Mouse (Mus musculus): ENCODE results near the gene Zfp68. TPM values are rescaled to one million over a fixed set of nuclear protein-coding genes. Genes with fewer than 3 reads are reported as not detected.

Gene Zfp68
- 22.9 and 24.4 TPM in 2 replicates for polyA plus RNA-seq (2021; fragmentation: Nextera tagmentation)
- long read RNA-seq, experiment 1, full-length matches to known transcripts: 70 of 81 reads
- long read RNA-seq, experiment 1, partial matches to known transcripts: 2 of 81 reads
- long read RNA-seq, experiment 1, other reads (novel, unspliced or antisense): 9 of 81 reads
- long read RNA-seq, experiment 2, full-length matches to known transcripts: 308 of 322 reads
- long read RNA-seq, experiment 2, partial matches to known transcripts: 3 of 322 reads
- long read RNA-seq, experiment 2, other reads (novel, unspliced or antisense): 11 of 322 reads

GRCm38 (mm10) chr5:138619211-138620128 is at the start of gene Zfp68:
Zfp68 (minus strand) TSS chr5:138619761.

GRCm38 (mm10) chr5:138622645-138623477 is 3.3 kb upstream of the Zfp68 start, which contains the start of gene A430033K04Rik:
A430033K04Rik (plus strand) TSS chr5:138622859.

GRCm38 (mm10) chr5:138564612-138565011 is 54.9 kb downstream of the Zfp68 start, which contains the start of gene 1700123K08Rik:
1700123K08Rik (minus strand) TSS chr5:138564712.

Small RNA genes lying within 50 kb of the gene (microRNA-seq; reads per million reads assigned to microRNA genes)
- not detected for gene Gm24082

Other genes starting within 250 kb of the Zfp68 start
- gene Zfp157, start 178.3 kb downstream of the Zfp68 start, polyA plus RNA-seq (2021; fragmentation: Nextera tagmentation): 8.2 and 8.5 TPM in 2 replicates
- gene 1700123K08Rik, start 55.0 kb downstream of the Zfp68 start, polyA plus RNA-seq (2021; fragmentation: Nextera tagmentation): not detected in 2 replicates
- gene A430033K04Rik, start 3.1 kb upstream of the Zfp68 start, polyA plus RNA-seq (2021; fragmentation: Nextera tagmentation): 7.0 and 8.7 TPM in 2 replicates
- 14.2 and 18.3 TPM in 2 replicates for gene Fam20c, start 134.8 kb upstream of the Zfp68 start, polyA plus RNA-seq (2021; fragmentation: Nextera tagmentation)
- not detected in 2 replicates for gene Gm5294, start 200.3 kb upstream of the Zfp68 start, polyA plus RNA-seq (2021; fragmentation: Nextera tagmentation)

Data from layer of hippocampus, adult 6 months (tissue).